In the genomic region with DNA sequence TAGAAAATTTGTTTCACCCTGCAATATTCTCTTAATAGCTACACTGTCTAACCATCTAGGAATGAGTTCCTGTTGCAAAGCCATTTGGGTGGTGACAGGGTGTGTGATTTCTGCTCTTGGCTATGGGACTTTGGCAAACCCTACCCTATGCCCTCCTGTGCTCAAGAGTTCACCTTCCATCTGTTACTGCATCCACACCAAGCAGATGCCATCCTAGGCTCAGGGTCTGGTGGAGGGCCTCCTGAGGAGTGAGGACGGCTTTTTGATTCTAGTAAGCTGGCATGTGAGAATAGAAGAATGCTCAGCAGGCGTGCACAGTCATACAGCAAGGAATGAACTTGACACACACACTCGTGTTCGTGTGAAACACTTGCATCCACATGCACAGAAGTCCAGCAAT, we compare ENCODE assay signal across 16 mouse cellular contexts.
DNase-seq lines count a peak whose midpoint lies in the region; ATAC-seq and TF ChIP-seq lines count a peak whose summit lies in the region.
"Had no signal": no experiment of that assay in that cellular context is flagged by ENCODE, and none has a peak within 500 bp of the region (broad histone marks: within the 10 kb centered on the region; RNA-seq: fewer than 3 reads in every experiment).

No protein-coding gene starts in this region.

- H3K9me3 ChIP-seq in hindbrain, embryonic 13.5 days = no peaks in the 10 kb centered on the region
- no peaks in the 10 kb centered on the region for H3K9me3 ChIP-seq in hindbrain, embryonic 14.5 days (ENCODE audit: control insufficient read depth, low read length)
- H3K9me3 ChIP-seq in limb, embryonic 10.5 days (replicated peaks) = no peaks in the 10 kb centered on the region
- H3K9me3 ChIP-seq: forebrain, embryonic 12.5 days; heart, embryonic 13.5 days had no signal

- no peaks in the 10 kb centered on the region for H3K27me3 ChIP-seq in hindbrain, embryonic 13.5 days
- no peaks in the 10 kb centered on the region for H3K27me3 ChIP-seq in hindbrain, embryonic 14.5 days (ENCODE audit: control insufficient read depth, insufficient read depth, low read length)
- H3K27me3 ChIP-seq in limb, embryonic 10.5 days (ENCODE audit: low read depth, poor library complexity, severe bottlenecking) = no peaks in the 10 kb centered on the region
- H3K27me3 ChIP-seq: forebrain, embryonic 12.5 days; heart, embryonic 13.5 days had no signal

- no peak for ATAC-seq in hindbrain, embryonic 13.5 days (ENCODE audit: low FRiP score)
- ATAC-seq in hindbrain, embryonic 14.5 days (ENCODE audit: low FRiP score) = no peak
- ATAC-seq in granulocyte monocyte progenitor cell, adult 5-6 weeks (replicated peaks; ENCODE audit: poor library complexity, severe bottlenecking) = no peak

- H3K4me3 ChIP-seq in hindbrain, embryonic 13.5 days = no peak overlapping the region
- H3K4me3 ChIP-seq in hindbrain, embryonic 14.5 days (replicated peaks; ENCODE audit: low read length) = no peak overlapping the region
- H3K4me3 ChIP-seq in limb, embryonic 10.5 days = no peak overlapping the region
- H3K4me3 ChIP-seq: forebrain, embryonic 12.5 days; heart, embryonic 13.5 days had no signal

- H3K36me3 ChIP-seq in hindbrain, embryonic 13.5 days = peaks cover 82% of the 10 kb centered on the region
- H3K36me3 ChIP-seq in hindbrain, embryonic 14.5 days (replicated peaks; ENCODE audit: control insufficient read depth, insufficient read depth) = peaks cover 84% of the 10 kb centered on the region
- peaks cover 87% of the 10 kb centered on the region for H3K36me3 ChIP-seq in limb, embryonic 10.5 days

- TF ChIP-seq CTCF in brain, embryonic 14.5 days (IDR thresholded peaks at IDR 0.05; ENCODE audit: borderline replicate concordance, extremely low read depth, insufficient read depth, insufficient read length) = no peak

- H3K27ac ChIP-seq in hindbrain, embryonic 13.5 days = 0 out of 2 replicates have a peak overlapping the region, but pooled peaks have one; percentile 4
- H3K27ac ChIP-seq in hindbrain, embryonic 14.5 days = no peak overlapping the region
- H3K27ac ChIP-seq in limb, embryonic 10.5 days = no peak overlapping the region
- H3K27ac ChIP-seq: forebrain, embryonic 12.5 days; heart, embryonic 13.5 days had no signal

- no peak overlapping the region for H3K9ac ChIP-seq in hindbrain, embryonic 13.5 days
- no peak overlapping the region for H3K9ac ChIP-seq in hindbrain, embryonic 14.5 days
- H3K9ac ChIP-seq: forebrain, embryonic 12.5 days; heart, embryonic 13.5 days had no signal

- no peak for DNase-seq in hindbrain, embryonic 14.5 days (ENCODE audit: low spot score)
- peak; percentile 21 for DNase-seq in brain, embryonic 14.5 days (ENCODE audit: low read depth)
- peak; percentile 81 for DNase-seq in cerebellum, adult 11-12 months
- DNase-seq in cerebellum, postnatal 14 days = peak; percentile 53 to 70
- no peak for DNase-seq in limb, embryonic 10.5 days (ENCODE audit: low spot score)
- DNase-seq: adrenal gland, adult 8-10 months; heart, adult 18-20 months; heart, postnatal 36 days; kidney, adult 11 months; lung, adult 18-20 months; thymus, postnatal 14 days had no signal

- H3K4me2 ChIP-seq in hindbrain, embryonic 13.5 days = no peak overlapping the region
- H3K4me2 ChIP-seq in hindbrain, embryonic 14.5 days (replicated peaks) = no peak overlapping the region
- H3K4me2 ChIP-seq: forebrain, embryonic 12.5 days; heart, embryonic 13.5 days; liver, embryonic 11.5 days had no signal

- 77% methylated on average over 4 of the region's 4 CpGs for WGBS in hindbrain, embryonic 13.5 days
- 81% methylated on average over 4 of the region's 4 CpGs for WGBS in hindbrain, embryonic 14.5 days
- WGBS in limb, embryonic 10.5 days = 88% methylated on average over 4 of the region's 4 CpGs

- no peaks in the 10 kb centered on the region for H3K4me1 ChIP-seq in hindbrain, embryonic 13.5 days (replicated peaks)
- no peaks in the 10 kb centered on the region for H3K4me1 ChIP-seq in hindbrain, embryonic 14.5 days (replicated peaks; ENCODE audit: control insufficient read depth, insufficient read depth, low read length)
- H3K4me1 ChIP-seq in limb, embryonic 10.5 days = no peaks in the 10 kb centered on the region
- H3K4me1 ChIP-seq: forebrain, embryonic 12.5 days had no signal

- no peak for TF ChIP-seq POLR2A in brain, embryonic 14.5 days (IDR thresholded peaks at IDR 0.05; ENCODE audit: borderline replicate concordance, extremely low read depth, insufficient read depth, insufficient read length, poor library complexity, severe bottlenecking)

Comparison
In these comparisons a context has a peak if more than half of its experiments do, and no peak if none do; other contexts are left out.
1. DNase-seq: peak in brain, embryonic 14.5 days (single experiment), cerebellum, adult 11-12 months (single experiment) and cerebellum, postnatal 14 days (2 of 2); none in hindbrain, embryonic 14.5 days (single experiment) and limb, embryonic 10.5 days (single experiment).